Mouse (Mus musculus): ENCODE results near the gene Rarres2. TPM values are rescaled to one million over a fixed set of nuclear protein-coding genes. Genes with fewer than 3 reads are reported as not detected.

The Rarres2 gene
- polyA plus RNA-seq, 1 experiment from 2014 or later, result 154 TPM

DNA sequence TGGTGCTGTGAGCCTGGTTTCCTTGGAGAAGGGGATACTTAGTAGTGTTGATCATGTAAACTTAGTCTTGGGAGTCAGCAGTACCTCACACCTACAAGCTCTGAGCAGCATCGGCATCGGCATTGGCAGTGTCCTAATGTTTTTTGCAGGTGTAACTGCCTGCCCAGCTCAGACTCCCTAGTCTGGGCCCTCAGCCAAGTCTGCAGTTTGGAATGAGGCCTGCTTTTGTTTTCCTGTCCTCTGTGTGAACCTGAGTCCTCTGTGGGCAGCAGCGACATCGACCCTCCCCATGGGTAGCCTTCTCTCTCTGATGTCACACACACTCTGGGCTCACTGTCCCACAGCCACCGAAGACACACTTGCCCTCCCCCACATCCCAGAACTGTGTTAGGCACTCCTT lies 6.3 kb downstream of the Rarres2 start:
- H3K4me3 ChIP-seq (ENCODE audit: low read depth, low read length), result no peak overlapping the region
- H3K4me2 ChIP-seq (replicated peaks; ENCODE audit: low read depth), result no peak overlapping the region
- no peaks in the 10 kb centered on the region for H3K4me1 ChIP-seq (replicated peaks; ENCODE audit: control insufficient read depth, insufficient read depth, low read length)
- no peaks in the 10 kb centered on the region for H3K27me3 ChIP-seq (replicated peaks; ENCODE audit: control insufficient read depth, insufficient read depth, low read length)
- peaks cover 7% of the 10 kb centered on the region; the same call in 1 of the 2 replicates for H3K36me3 ChIP-seq (ENCODE audit: control insufficient read depth, insufficient read depth)
- no peak for TF ChIP-seq CTCF (IDR thresholded peaks at IDR 0.05; ENCODE audit: low read depth)
- H3K9ac ChIP-seq (ENCODE audit: low read depth, low read length), result no peak overlapping the region
- 47% methylated on average over 5 of the region's 5 CpGs for WGBS
- ATAC-seq, result no peak
- no peaks in the 10 kb centered on the region for H3K9me3 ChIP-seq (ENCODE audit: control insufficient read depth)
- no peak overlapping the region for H3K27ac ChIP-seq (ENCODE audit: low read depth, low read length)

DNA sequence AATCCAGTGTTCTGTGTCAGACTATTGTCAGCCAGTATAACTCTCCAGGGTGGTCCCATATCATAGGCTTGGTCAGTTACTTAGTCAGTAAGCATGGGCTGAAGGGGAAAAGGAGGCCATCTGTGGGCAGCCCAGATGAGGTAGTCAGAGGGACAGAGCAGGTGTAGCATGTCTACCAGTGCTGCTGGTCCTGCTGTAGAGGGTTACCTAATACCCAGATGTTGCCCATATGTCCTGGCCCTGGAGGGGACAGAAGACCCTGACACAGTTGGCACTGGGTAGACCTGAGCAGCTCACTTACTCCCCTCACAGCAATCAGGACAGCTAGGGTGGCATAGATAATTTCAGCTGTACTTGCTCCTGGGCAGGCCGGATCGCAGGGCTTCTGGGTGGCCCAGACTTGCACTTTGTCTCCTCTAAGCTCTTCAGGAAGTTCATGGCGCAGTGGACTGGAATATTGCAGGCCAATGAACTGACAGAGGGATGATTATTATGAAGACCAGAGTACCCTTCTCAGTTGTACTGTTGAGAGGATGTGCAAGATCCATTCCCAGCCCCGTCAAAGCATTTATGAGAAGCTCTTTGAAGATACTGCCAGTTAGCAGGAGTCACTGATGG lies 6.8 kb downstream of the Rarres2 start:
- Histone ChIP-seq H3K36me3 (ENCODE audit: control insufficient read depth, insufficient read depth) (peaks cover 7% of the 10 kb centered on the region; the same call in 1 of the 2 replicates), H3K27ac (ENCODE audit: low read depth, low read length) (no peak overlapping the region), H3K9me3 (ENCODE audit: control insufficient read depth) (no peaks in the 10 kb centered on the region), H3K4me2 (replicated peaks; ENCODE audit: low read depth) (no peak overlapping the region), H3K27me3 (replicated peaks; ENCODE audit: control insufficient read depth, insufficient read depth, low read length) (no peaks in the 10 kb centered on the region), H3K4me1 (replicated peaks; ENCODE audit: control insufficient read depth, insufficient read depth, low read length) (no peaks in the 10 kb centered on the region), H3K9ac (ENCODE audit: low read depth, low read length) (no peak overlapping the region), H3K4me3 (ENCODE audit: low read depth, low read length) (no peak overlapping the region)
- ATAC-seq, result no peak
- no peak for TF ChIP-seq CTCF (IDR thresholded peaks at IDR 0.05; ENCODE audit: low read depth)
- 73% methylated on average over 4 of the region's 4 CpGs for WGBS

DNA sequence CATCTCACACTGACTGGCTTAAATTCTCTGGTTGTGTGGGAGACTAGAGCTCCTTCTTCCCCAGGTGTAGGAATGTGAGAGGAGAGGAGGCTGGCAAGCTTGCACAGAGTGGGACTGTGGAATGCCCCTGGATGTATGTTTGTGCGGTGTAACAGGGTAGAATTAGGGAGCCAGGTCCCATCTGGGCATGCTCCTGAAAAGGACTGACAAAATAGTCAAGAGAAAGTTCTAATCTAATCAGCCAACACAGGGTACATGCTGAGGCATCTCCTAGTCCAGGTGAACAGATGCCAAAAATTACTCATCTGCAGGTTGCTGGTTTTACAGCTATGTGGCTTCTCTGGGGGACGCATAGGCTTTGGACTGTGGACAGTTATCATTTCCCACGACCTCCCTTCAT lies 16.6 kb downstream of the Rarres2 start:
- Histone ChIP-seq H3K9ac (ENCODE audit: low read depth, low read length) (no peak overlapping the region), H3K9me3 (ENCODE audit: control insufficient read depth) (no peaks in the 10 kb centered on the region), H3K4me2 (replicated peaks; ENCODE audit: low read depth) (no peak overlapping the region), H3K27ac (ENCODE audit: low read depth, low read length) (no peak overlapping the region), H3K36me3 (ENCODE audit: control insufficient read depth, insufficient read depth) (no peaks in the 10 kb centered on the region), H3K27me3 (replicated peaks; ENCODE audit: control insufficient read depth, insufficient read depth, low read length) (no peaks in the 10 kb centered on the region), H3K4me1 (replicated peaks; ENCODE audit: control insufficient read depth, insufficient read depth, low read length) (0 out of 2 replicates have a peak, but pooled peaks cover 5% of the 10 kb centered on the region), H3K4me3 (ENCODE audit: low read depth, low read length) (no peak overlapping the region)
- no peak for ATAC-seq
- 76% methylated on average over 3 of the region's 3 CpGs for WGBS
- TF ChIP-seq CTCF (IDR thresholded peaks at IDR 0.05; ENCODE audit: low read depth), result no peak

DNA sequence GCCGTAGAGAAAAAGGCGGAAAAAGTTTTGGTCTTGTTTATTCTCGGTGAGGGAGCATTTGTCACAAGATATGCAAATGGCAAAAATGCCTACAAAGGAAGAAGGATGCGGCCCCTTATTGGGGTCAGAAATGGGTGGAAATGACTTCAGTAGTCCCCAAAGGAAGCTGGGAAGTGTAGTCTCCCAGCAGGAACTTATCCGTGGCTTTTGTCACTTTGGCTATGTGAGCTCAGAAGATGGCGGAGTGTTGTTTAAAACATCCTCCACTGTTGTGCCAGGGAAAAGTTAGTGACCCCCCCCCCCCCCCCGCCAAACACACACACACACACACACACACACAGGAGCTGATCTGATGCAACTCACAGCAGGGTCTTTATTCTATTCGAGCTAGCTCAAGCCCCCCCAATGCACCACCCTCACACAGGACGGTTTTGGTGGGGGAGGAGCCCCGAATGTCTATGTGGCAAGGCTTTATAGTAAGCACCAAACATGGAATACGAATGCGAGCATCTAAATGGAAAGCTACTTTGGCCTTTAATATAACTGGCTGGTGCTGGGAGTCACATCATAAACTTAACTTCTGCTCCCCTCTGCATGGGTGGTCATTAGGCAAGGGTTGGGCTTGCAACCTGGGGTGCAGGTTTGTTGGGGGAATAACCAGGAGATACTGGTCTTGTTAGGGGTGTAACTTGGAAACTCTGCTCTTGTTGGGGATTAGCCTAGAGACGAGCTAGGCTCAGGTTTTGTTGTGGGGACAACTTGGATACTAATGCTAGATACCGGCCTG lies 17.3 kb downstream of the Rarres2 start:
- TF ChIP-seq CTCF (IDR thresholded peaks at IDR 0.05; ENCODE audit: low read depth), result no peak
- WGBS, result 32% methylated on average over 14 of the region's 14 CpGs

DNA sequence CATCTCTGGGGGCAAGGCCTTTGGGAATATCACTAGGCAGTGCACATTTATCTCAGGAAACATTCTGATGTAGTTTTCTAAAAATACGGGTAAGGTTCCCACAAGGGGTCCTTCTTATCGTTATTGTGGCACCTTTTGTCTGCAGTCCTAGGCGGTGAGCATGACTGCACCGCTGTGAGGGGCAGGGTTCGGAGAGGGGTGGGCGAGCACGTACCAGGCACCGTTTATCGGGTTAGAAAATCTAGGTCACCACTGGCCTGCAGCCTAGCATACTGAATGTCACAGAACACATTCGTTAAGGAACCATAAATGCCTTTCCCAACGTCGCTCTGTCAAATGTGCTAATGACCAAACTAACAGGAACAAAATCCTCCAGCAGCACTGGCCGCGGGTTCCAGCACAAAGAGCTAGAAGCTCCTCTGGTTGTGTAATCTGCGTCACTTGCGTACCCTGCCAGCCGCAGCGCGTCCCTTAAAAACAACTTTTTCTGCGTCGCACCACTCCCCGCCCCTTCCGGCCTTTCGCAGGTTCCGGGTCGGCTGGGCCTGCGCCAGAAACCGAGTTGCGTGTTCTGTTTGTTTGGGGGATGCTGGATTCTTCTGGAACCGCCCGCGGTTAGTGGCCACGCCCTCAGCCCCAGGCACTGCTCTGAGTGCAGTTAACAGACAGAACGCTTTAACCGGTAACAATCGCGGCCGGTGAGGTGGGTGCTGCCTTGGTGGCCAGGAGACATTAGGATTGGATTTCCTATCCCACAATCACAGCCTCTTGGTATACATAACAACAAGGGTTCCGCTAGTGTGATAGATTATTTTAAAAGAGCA lies 18.1 kb downstream of the Rarres2 start, which contains the start of gene Lrrc61:
Gene Lrrc61 (plus strand): TSS at position 517 of the 824 bp plus-strand sequence.
- Histone ChIP-seq H3K4me2 (replicated peaks; ENCODE audit: low read depth) (peak within 1 kb of the TSS; percentile 68), H3K4me1 (replicated peaks; ENCODE audit: control insufficient read depth, insufficient read depth, low read length) (0 out of 2 replicates have a peak, but pooled peaks cover 5% of the 10 kb centered on the region), H3K4me3 (ENCODE audit: low read depth, low read length) (peak within 1 kb of the TSS; percentile 51), H3K27me3 (replicated peaks; ENCODE audit: control insufficient read depth, insufficient read depth, low read length) (no peaks in the 10 kb centered on the region), H3K9me3 (ENCODE audit: control insufficient read depth) (no peaks in the 10 kb centered on the region), H3K9ac (ENCODE audit: low read depth, low read length) (peak within 1 kb of the TSS; percentile 48; the same call in 1 of the 2 replicates), H3K36me3 (ENCODE audit: control insufficient read depth, insufficient read depth) (no peaks in the 10 kb centered on the region), H3K27ac (ENCODE audit: low read depth, low read length) (peak within 1 kb of the TSS; percentile 76)
- 1% methylated on average over 39 of the region's 39 CpGs for WGBS
- ATAC-seq, result peak; percentile 89
- TF ChIP-seq CTCF (IDR thresholded peaks at IDR 0.05; ENCODE audit: low read depth), result no peak

More for the DNA sequence above, 17.3 kb downstream of the Rarres2 start:
- Histone ChIP-seq H3K9me3 (ENCODE audit: control insufficient read depth) (no peaks in the 10 kb centered on the region), H3K4me3 (ENCODE audit: low read depth, low read length) (peak overlapping the region; percentile 51), H3K4me1 (replicated peaks; ENCODE audit: control insufficient read depth, insufficient read depth, low read length) (0 out of 2 replicates have a peak, but pooled peaks cover 5% of the 10 kb centered on the region), H3K27me3 (replicated peaks; ENCODE audit: control insufficient read depth, insufficient read depth, low read length) (no peaks in the 10 kb centered on the region), H3K27ac (ENCODE audit: low read depth, low read length) (peak overlapping the region; percentile 76), H3K36me3 (ENCODE audit: control insufficient read depth, insufficient read depth) (no peaks in the 10 kb centered on the region), H3K9ac (ENCODE audit: low read depth, low read length) (peak overlapping the region; percentile 48; the same call in 1 of the 2 replicates), H3K4me2 (replicated peaks; ENCODE audit: low read depth) (peak overlapping the region; percentile 68)
- ATAC-seq, result peak; percentile 74

Data from intestine, postnatal 0 days (tissue).